Mouse (Mus musculus) ES-Bruce4 (cell line): Measurements from ENCODE around the gene Glb1. TPM values are rescaled to one million over a fixed set of nuclear protein-coding genes. Genes with fewer than 3 reads are reported as not detected.
"Not testable (repeated sequence)": the region's sequence is repeated elsewhere in the genome, so short reads cannot be mapped to it uniquely, and the experiment has no call there.

Source experiments
- H3K27ac ChIP-seq: 2 replicates; pipeline ENCODE4 v1.5.1; 2012; ENCODE audit warnings: low read length, inconsistent platforms; ENCODE audit not compliant: insufficient read depth
- H3K27me3 ChIP-seq: 2 replicates; pipeline ENCODE4 v1.6.1; 2012; ENCODE audit warnings: mild to moderate bottlenecking, low read length, inconsistent platforms; ENCODE audit not compliant: control insufficient read depth, poor library complexity, insufficient read depth, severe bottlenecking
- H3K36me3 ChIP-seq: 2 replicates; pipeline ENCODE4 v1.6.1; 2012; ENCODE audit warnings: inconsistent platforms, mild to moderate bottlenecking, low read length, moderate library complexity; ENCODE audit not compliant: control insufficient read depth, poor library complexity, insufficient read depth, severe bottlenecking
- H3K4me1 ChIP-seq: one replicate; pipeline ENCODE4 v1.8.1; 2011; ENCODE audit warnings: low read length; ENCODE audit not compliant: control insufficient read depth, insufficient read depth
- H3K4me3 ChIP-seq: 2 replicates; pipeline ENCODE4 v1.5.1; 2011; ENCODE audit warnings: low read depth, mild to moderate bottlenecking, low read length
- H3K9ac ChIP-seq: 2 replicates; pipeline ENCODE4 v1.6.1; 2012; ENCODE audit warnings: low read depth, mild to moderate bottlenecking, inconsistent platforms; ENCODE audit not compliant: poor library complexity, severe bottlenecking
- H3K9me3 ChIP-seq: replicated peaks from 2 replicates; pipeline ENCODE4 v1.6.1; 2012; ENCODE audit warnings: mild to moderate bottlenecking, low read length, inconsistent platforms; ENCODE audit not compliant: control insufficient read depth, poor library complexity, insufficient read depth, severe bottlenecking
- CTCF ChIP-seq: IDR thresholded peaks from one replicate; pipeline ENCODE4 v1.8.1; 2011; ENCODE audit warnings: low read depth, low read length
- EP300 ChIP-seq: IDR thresholded peaks from 2 replicates; pipeline ENCODE4 v1.6.1; 2011; ENCODE audit warnings: low read depth, low read length; ENCODE audit not compliant: insufficient read depth
- POLR2A ChIP-seq: IDR thresholded peaks from one replicate; pipeline ENCODE4 v1.8.1; 2011; ENCODE audit warnings: low read length; ENCODE audit not compliant: insufficient read depth
- polyA plus RNA-seq: library from polyadenylated mRNA; stranded (reverse); fragments of >200 nt; gene quantifications from 2 replicates; pipeline ENCODE4 v1.2.4, GENCODE M21; 2011; ENCODE audit warnings: low read depth; ENCODE audit not compliant: missing spikeins, insufficient read depth, insufficient read length

The Glb1 gene
- polyA plus RNA-seq, 1 experiment = 41.1 TPM

- Histone ChIP-seq H3K9me3 (no peaks in the 10 kb centered on the region), H3K27ac (no peak overlapping the region), H3K4me1 (peaks cover 6% of the 10 kb centered on the region), H3K36me3 (peaks cover 66% of the 10 kb centered on the region), H3K27me3 (no peaks in the 10 kb centered on the region), H3K4me3 (no peak overlapping the region), H3K9ac (no peak overlapping the region)
- no peak for TF ChIP-seq POLR2A
- no peak for TF ChIP-seq CTCF
- TF ChIP-seq EP300 = no peak
Measured at GRCm38 (mm10) chr9:114509785-114510184, 108.9 kb downstream of the Glb1 start.

- Histone ChIP-seq H3K27me3 (no peaks in the 10 kb centered on the region), H3K4me1 (peaks cover 8% of the 10 kb centered on the region), H3K36me3 (peaks cover 62% of the 10 kb centered on the region), H3K4me3 (no peak overlapping the region), H3K9ac (no peak overlapping the region), H3K9me3 (no peaks in the 10 kb centered on the region), H3K27ac (peak overlapping the region; percentile 17; the same call in 1 of the 2 replicates)
- TF ChIP-seq CTCF (no peak), EP300 (no peak), POLR2A (no peak)
Measured at GRCm38 (mm10) chr9:114512831-114513230, 112.0 kb downstream of the Glb1 start.

GRCm38 (mm10) chr9:114515364-114515763, 114.5 kb downstream of the Glb1 start, which contains the start of gene C130032M10Rik:
Gene C130032M10Rik, plus strand, starts transcription at chr9:114515697.
- Histone ChIP-seq H3K4me3 (peak within 1 kb of the TSS; percentile 14), H3K9ac (peak within 1 kb of the TSS; percentile 4), H3K27ac (peak within 1 kb of the TSS; percentile 91), H3K27me3 (no peaks in the 10 kb centered on the region), H3K36me3 (peaks cover 37% of the 10 kb centered on the region), H3K4me1 (peaks cover 8% of the 10 kb centered on the region), H3K9me3 (no peaks in the 10 kb centered on the region)
- TF ChIP-seq POLR2A = no peak
- TF ChIP-seq EP300 = no peak

GRCm38 (mm10) chr9:114517924-114518497, 117.1 kb downstream of the Glb1 start:
- H3K9ac ChIP-seq = no peak overlapping the region

GRCm38 (mm10) chr9:114518812-114519477, 118.1 kb downstream of the Glb1 start:
- Histone ChIP-seq H3K36me3 (peaks cover 25% of the 10 kb centered on the region), H3K4me1 (peaks cover 4% of the 10 kb centered on the region), H3K4me3 (no peak overlapping the region), H3K9me3 (no peaks in the 10 kb centered on the region), H3K9ac (0 out of 2 replicates have a peak overlapping the region, but pooled peaks have one; percentile 4), H3K27ac (peak overlapping the region; percentile 19; the same call in 1 of the 2 replicates), H3K27me3 (no peaks in the 10 kb centered on the region)
- TF ChIP-seq CTCF (peak; percentile 48), POLR2A (no peak)

More at GRCm38 (mm10) chr9:114517924-114518497, 117.1 kb downstream of the Glb1 start:
- TF ChIP-seq POLR2A (no peak), EP300 (no peak), CTCF (no peak)
- Histone ChIP-seq H3K4me3 (no peak overlapping the region), H3K36me3 (peaks cover 27% of the 10 kb centered on the region), H3K27me3 (no peaks in the 10 kb centered on the region), H3K27ac (peak overlapping the region; percentile 91), H3K4me1 (peaks cover 6% of the 10 kb centered on the region), H3K9me3 (no peaks in the 10 kb centered on the region)

- H3K9ac ChIP-seq, H3K4me1 ChIP-seq, H3K27me3 ChIP-seq, H3K27ac ChIP-seq, H3K9me3 ChIP-seq, H3K4me3 ChIP-seq: not testable (repeated sequence)
- peaks cover 19% of the 10 kb centered on the region for H3K36me3 ChIP-seq
Measured at GRCm38 (mm10) chr9:114520529-114520928, 119.7 kb downstream of the Glb1 start.
